ENCODE assay signal across 9 mouse cellular contexts in genomic region chr1:34751128-34751527, GRCm38 (mm10).
A peak's percentile ranks its signal among the peaks of the same experiment; 100 is the strongest.
DNase-seq lines count a peak whose midpoint lies in the region; ATAC-seq and TF ChIP-seq lines count a peak whose summit lies in the region.
"Had no signal": no experiment of that assay in that cellular context is flagged by ENCODE, and none has a peak within 500 bp of the region (broad histone marks: within the 10 kb centered on the region; RNA-seq: fewer than 3 reads in every experiment).

No protein-coding gene starts in this region.

- no peak for TF ChIP-seq CTCF in brain, embryonic 14.5 days (IDR thresholded peaks at IDR 0.05; ENCODE audit: borderline replicate concordance, extremely low read depth, insufficient read depth, insufficient read length)

- no peak for DNase-seq in heart, postnatal 25 days (ENCODE audit: low spot score)
- DNase-seq in brain, embryonic 14.5 days (ENCODE audit: low read depth): peak; percentile 14
- DNase-seq in hindbrain, embryonic 11.5 days (ENCODE audit: low spot score): peak; percentile 35
- DNase-seq in urinary bladder, postnatal 36 days (ENCODE audit: low spot score in 2 of 2): no peak
- DNase-seq in adipocyte (ENCODE audit: low spot score): no peak

- H3K4me3 ChIP-seq in heart, embryonic 11.5 days (ENCODE audit: low read depth, low read length): peak overlapping the region; percentile 67
- peak overlapping the region; percentile 55 for H3K4me3 ChIP-seq in hindbrain, embryonic 11.5 days (ENCODE audit: low read depth, low read length)
- peak overlapping the region; percentile 72 for H3K4me3 ChIP-seq in midbrain, embryonic 15.5 days

- intact Hi-C loops in heart, postnatal 25 days (cut with DNase I): no loop called here

- H3K9me3 ChIP-seq in heart, embryonic 11.5 days (replicated peaks; ENCODE audit: control insufficient read depth, low read length): no peaks in the 10 kb centered on the region
- H3K9me3 ChIP-seq in hindbrain, embryonic 11.5 days (ENCODE audit: control insufficient read depth, low read length): no peaks in the 10 kb centered on the region
- no peaks in the 10 kb centered on the region for H3K9me3 ChIP-seq in midbrain, embryonic 15.5 days

- ATAC-seq in heart, embryonic 11.5 days (replicated peaks; ENCODE audit: insufficient number of reproducible peaks, low FRiP score, low TSS enrichment): no peak
- no peak; the same call in 1 of the 2 replicates for ATAC-seq in hindbrain, embryonic 11.5 days (ENCODE audit: low FRiP score)
- ATAC-seq in midbrain, embryonic 15.5 days (replicated peaks): peak; percentile 34
- no peak for ATAC-seq in erythroblast, adult 5-6 weeks (replicated peaks; ENCODE audit: low FRiP score, poor library complexity, severe bottlenecking)

- no peak for TF ChIP-seq POLR2A in brain, embryonic 14.5 days (IDR thresholded peaks at IDR 0.05; ENCODE audit: borderline replicate concordance, extremely low read depth, insufficient read depth, insufficient read length, poor library complexity, severe bottlenecking)

- H3K27ac ChIP-seq in heart, embryonic 11.5 days (ENCODE audit: low read depth, low read length): no peak overlapping the region
- no peak overlapping the region for H3K27ac ChIP-seq in hindbrain, embryonic 11.5 days (ENCODE audit: low read depth, low read length)
- no peak overlapping the region for H3K27ac ChIP-seq in midbrain, embryonic 15.5 days
- H3K27ac ChIP-seq: liver, embryonic 14.5 days had no signal

- peaks cover 47% of the 10 kb centered on the region for H3K27me3 ChIP-seq in heart, embryonic 11.5 days (ENCODE audit: control insufficient read depth, insufficient read depth, low read length)
- H3K27me3 ChIP-seq in hindbrain, embryonic 11.5 days (ENCODE audit: control insufficient read depth, insufficient read depth, low read length): peaks cover 20% of the 10 kb centered on the region
- peaks cover 5% of the 10 kb centered on the region; the same call in 1 of the 2 replicates for H3K27me3 ChIP-seq in midbrain, embryonic 15.5 days (replicated peaks)

- H3K4me2 ChIP-seq in heart, embryonic 11.5 days: peak overlapping the region; percentile 99
- peak overlapping the region; percentile 95 for H3K4me2 ChIP-seq in hindbrain, embryonic 11.5 days (replicated peaks; ENCODE audit: low read depth, low read length)
- peak overlapping the region; percentile 86 for H3K4me2 ChIP-seq in midbrain, embryonic 15.5 days

- no peaks in the 10 kb centered on the region for H3K36me3 ChIP-seq in heart, embryonic 11.5 days (ENCODE audit: control insufficient read depth, insufficient read depth, low read length)
- no peaks in the 10 kb centered on the region for H3K36me3 ChIP-seq in hindbrain, embryonic 11.5 days (ENCODE audit: control insufficient read depth, insufficient read depth, low read length)
- no peaks in the 10 kb centered on the region for H3K36me3 ChIP-seq in midbrain, embryonic 15.5 days (replicated peaks)

- peaks cover 11% of the 10 kb centered on the region for H3K4me1 ChIP-seq in heart, embryonic 11.5 days (ENCODE audit: control insufficient read depth, insufficient read depth, low read length)
- H3K4me1 ChIP-seq in hindbrain, embryonic 11.5 days (replicated peaks; ENCODE audit: control insufficient read depth, insufficient read depth, low read length): 0 out of 2 replicates have a peak, but pooled peaks cover 4% of the 10 kb centered on the region
- peaks cover 19% of the 10 kb centered on the region for H3K4me1 ChIP-seq in midbrain, embryonic 15.5 days

- under 1% methylated on average over 6 of the region's 6 CpGs for WGBS in heart, embryonic 11.5 days (ENCODE audit: insufficient replicate concordance)
- 1% methylated on average over 6 of the region's 6 CpGs for WGBS in hindbrain, embryonic 11.5 days
- WGBS in midbrain, embryonic 15.5 days: 2% methylated on average over 6 of the region's 6 CpGs

- peak overlapping the region; percentile 66 for H3K9ac ChIP-seq in heart, embryonic 11.5 days (ENCODE audit: low read depth, low read length)
- H3K9ac ChIP-seq in hindbrain, embryonic 11.5 days (ENCODE audit: low read depth, low read length): no peak overlapping the region
- H3K9ac ChIP-seq in midbrain, embryonic 15.5 days: peak overlapping the region; percentile 84
- H3K9ac ChIP-seq: liver, embryonic 14.5 days had no signal

Comparison
In these comparisons a context has a peak if more than half of its experiments do, and no peak if none do; other contexts are left out.
1. DNase-seq: peak in brain, embryonic 14.5 days (single experiment) and hindbrain, embryonic 11.5 days (single experiment); none in heart, postnatal 25 days (single experiment), urinary bladder, postnatal 36 days (0 of 2) and adipocyte (single experiment).
2. Peak in every context shown above with its lines, with median percentiles within 50 percentile points of each other: H3K4me2 ChIP-seq and H3K4me3 ChIP-seq.